Mouse (Mus musculus): ENCODE results near the gene Rchy1. TPM values are rescaled to one million over a fixed set of nuclear protein-coding genes. Genes with fewer than 3 reads are reported as not detected.

Rchy1 gene
- total RNA-seq (2021) = 10 to 100 TPM; 42.7 to 43.8 TPM

GRCm38 (mm10) chr5:91962639-91963440 lies at the start of gene Rchy1:
Gene Rchy1 (minus strand): TSS chr5:91963068.
- peak; percentile 95 for DNase-seq

GRCm38 (mm10) chr5:92011756-92012155 lies 48.9 kb upstream of the Rchy1 start:
- DNase-seq = no peak

GRCm38 (mm10) chr5:92009827-92010226 lies 47.0 kb upstream of the Rchy1 start:
- DNase-seq = no peak

- peak; percentile 37 for DNase-seq
Observed at GRCm38 (mm10) chr5:92003011-92003410, 40.1 kb upstream of the Rchy1 start.

DNA sequence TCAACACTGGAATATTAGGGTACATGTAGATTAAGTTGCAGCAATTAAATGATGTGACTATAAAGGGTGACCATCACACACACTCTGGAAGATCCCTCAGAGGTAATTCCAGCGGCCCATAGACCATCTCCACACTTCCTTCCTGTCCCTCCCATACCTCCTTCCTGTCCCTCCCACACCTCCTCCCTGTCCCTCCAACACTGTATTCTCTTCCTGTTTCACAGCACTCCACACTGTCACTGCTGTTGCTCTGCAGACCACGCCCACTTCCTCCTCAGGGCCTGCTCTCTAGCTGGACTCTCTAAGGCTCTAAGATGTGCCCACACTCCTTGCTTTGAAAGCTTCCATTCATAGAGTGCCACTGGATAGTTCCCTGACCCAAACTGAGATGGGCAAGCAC lies 37.9 kb upstream of the Rchy1 start:
- peak; percentile 6 for DNase-seq

DNA sequence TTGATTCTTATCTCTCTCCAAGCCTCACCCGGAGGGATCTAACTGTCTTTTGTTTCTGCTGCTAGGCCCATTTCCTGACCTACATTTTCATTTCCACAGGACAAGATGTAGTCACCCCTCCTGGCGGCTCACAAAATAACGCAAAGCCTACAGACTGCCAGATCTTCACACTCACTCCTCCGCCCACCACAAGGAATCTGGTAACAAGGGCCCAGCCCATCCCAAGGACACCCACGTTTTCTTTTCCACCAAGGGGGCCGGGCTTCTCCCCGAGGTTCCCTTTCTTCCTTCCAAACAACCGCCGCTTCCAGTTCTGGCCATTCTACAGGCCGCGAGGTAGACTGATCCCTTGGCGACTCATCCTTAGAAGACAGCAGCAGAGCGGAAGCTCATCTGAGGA lies 31.7 kb upstream of the Rchy1 start:
- peak; percentile 18 for DNase-seq

- DNase-seq = no peak
Observed at GRCm38 (mm10) chr5:91993061-91993460, 30.2 kb upstream of the Rchy1 start.

- DNase-seq = no peak
Observed at GRCm38 (mm10) chr5:91991191-91991937, 28.5 kb upstream of the Rchy1 start.

DNA sequence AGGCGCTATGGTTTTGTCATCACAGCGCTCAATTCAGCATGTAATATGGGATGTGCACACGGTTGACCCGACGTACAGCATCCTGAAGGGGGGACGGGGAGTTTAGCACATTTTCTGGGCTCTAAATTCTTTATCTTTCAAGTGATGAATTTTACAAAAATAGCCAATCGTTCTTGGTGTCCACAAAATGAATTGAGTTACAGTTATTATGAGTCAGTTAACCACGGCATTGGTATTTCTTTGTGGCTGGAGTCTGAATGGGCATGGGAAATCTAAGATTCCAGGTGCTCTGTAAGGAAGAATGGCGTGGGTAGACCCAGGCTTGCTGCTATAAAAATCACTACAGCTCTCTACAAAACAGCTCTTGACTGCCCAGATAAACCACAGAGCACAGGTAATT lies 26.4 kb upstream of the Rchy1 start:
- DNase-seq = no peak

DNA sequence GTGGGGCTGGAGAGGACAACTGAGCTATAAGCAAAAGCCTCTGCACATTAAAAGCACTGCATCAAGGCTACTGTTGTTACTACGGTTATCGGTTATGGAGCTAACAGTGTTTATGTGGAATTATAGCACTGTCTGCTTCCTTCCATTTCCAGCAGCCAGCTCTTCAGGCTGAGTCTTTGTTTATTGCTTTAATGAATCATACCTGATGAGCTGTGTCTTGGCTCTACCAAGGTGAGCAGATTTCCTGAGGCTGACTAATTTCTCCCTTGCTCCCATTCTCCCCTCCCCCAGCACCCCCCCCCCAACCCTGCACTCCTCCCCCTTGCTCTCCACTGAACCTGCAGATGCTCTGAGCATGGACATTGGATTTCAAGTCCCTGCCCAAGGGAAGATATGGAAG lies 24.9 kb upstream of the Rchy1 start:
- DNase-seq = no peak

DNA sequence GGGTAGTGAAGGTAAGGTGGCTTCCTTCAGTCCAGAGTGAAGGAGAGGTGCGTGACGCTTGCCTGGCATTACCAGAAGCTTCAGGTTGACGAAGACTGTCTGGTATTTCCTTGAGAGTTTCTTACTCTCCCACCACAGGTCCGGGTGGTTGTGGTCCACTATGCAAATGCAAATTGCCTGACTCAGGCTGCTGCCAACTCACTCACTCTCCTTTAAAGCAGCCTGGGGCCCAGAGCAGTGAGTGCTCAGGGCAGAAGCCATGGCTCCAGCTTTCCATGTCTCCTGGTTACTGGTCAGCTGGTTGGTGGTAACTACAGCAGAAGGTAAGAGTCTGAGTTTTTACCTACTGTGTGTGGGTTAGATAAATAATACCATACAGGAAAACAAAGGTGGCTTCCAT lies 24.4 kb upstream of the Rchy1 start, which contains the start of gene Odaph:
Gene Odaph, plus strand, starts transcription at position 240 of the 400 bp plus-strand sequence.
- no peak for DNase-seq

GRCm38 (mm10) chr5:91985721-91986120 lies 22.9 kb upstream of the Rchy1 start:
- no peak for DNase-seq

DNA sequence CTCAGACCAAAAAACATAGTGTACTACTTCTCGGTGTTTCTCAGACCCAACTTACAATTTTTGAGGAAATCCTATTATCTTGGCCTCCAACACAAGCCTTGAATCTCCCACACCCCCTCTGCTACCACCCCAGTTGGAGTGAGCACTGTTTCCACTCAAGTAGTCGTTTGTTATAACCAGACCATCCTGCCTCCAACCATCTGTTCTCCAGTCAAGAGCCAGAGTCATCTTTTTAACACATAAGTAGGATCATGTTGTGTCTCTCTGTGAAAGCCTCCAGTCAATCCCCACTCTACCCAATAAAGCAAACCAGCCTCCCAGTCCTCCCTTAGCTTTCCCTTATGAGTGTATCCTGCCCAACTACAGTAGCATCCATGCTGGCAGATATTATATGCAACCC lies 20.6 kb upstream of the Rchy1 start:
- DNase-seq = no peak

DNA sequence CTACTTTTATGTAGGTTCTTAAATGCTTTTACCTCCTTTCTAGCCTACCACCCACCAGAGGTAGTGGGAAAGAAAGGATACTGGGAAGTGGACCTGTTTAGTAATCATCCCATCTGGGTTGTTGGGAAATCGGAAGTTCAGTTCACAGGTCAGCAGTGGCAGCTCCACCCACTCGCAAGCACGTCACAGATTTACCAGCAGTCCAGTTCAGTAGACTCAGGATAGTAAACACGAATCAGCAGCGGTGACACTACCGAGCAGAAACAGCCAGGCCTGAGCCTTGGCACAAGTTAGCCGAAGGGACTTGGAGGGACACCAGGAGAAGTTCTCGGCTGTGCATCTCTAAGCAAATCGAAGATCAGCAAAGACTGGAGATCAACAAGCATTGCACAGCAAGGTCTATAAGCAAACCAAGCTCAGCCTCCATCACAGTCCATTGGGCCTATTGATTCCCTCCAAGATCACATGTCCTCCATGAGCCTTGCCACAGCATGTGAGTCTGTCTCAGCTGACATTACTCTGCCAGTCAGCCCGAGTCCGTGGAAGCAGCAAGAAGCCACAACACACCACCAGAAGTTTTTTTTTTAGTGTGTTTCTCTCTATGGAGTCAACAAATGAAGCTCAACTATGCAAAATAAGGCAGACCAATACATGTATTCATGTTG lies 18.4 kb upstream of the Rchy1 start:
- no peak for DNase-seq

- no peak for DNase-seq
Observed at GRCm38 (mm10) chr5:91977397-91977770, 14.5 kb upstream of the Rchy1 start.

DNA sequence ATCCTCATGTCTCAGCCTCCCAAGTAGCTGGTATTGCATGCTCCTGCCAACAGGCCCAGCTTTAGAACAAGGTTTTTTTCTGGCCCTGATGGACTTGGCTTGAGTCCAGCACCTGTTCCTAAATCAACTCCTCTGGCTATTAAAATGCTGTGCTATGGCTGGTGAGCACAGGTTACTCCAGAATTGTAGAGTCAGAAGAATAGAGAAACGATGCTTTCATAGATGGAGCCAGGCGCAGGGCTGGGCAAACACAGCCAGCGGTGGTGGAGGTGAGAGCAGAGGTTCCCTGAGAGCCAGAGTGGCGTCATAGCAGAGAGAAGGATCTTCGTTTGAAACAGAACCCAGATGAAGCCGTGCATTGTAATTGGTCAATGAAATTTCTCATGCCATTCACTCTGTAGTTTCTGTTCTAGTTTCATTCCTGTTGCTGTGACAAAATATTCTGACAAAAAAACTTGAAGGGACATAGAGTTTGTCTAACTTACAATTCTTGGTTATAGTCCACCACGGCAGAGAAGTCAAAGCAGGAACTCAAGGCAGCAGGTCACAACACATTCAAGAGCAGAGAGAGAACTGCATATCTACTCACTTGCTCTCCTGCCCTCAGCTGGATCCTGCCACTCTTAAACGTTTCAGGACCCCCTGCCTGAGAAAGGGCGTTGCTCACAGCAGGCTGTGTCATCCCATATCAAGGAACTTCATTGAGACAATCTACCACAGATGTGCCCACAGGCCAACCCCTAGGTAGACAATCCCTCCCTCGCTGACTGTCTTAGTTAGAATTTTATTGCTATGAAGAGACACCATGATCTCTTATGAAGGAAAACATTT lies 13.9 kb upstream of the Rchy1 start:
- no peak for DNase-seq

- DNase-seq = no peak
Observed at GRCm38 (mm10) chr5:91975758-91976157, 12.9 kb upstream of the Rchy1 start.

DNA sequence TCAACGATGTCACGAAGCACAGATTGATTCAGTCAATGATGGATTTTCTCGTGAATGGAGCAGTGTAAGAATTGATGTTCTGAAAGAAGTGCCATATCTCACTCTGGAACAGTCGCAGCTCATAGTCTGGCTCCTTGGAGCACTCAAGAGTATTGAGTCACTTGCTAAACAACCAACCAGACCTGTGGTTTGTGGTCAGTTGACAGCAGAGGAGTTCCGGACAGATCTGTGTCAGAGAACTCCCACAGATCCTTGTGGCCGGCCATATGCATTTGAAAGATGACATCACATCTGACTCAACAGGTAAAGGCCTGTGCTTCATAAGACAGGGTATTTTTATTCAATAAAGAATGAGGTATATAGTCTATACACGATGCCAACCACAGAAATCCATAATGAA lies 11.1 kb upstream of the Rchy1 start:
- no peak for DNase-seq

DNA sequence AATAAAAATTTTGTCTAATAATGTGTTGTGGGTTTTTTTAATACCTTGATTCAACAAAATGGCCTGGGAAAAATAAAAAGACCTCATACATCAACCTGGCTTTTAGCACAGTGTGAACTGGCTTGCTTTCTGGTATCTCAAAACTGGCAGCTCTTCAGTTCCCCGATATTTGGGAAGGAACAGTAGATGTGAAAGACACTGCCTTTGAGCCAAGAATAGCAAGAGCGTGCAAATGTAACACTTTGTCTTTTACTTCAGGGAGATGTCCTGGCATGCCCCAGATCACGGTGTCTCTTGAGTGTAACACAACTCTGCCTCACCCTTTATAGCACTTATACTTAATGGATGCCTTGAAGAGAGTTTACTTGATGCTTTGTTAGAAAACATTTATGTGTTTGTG lies 9.2 kb upstream of the Rchy1 start:
- DNase-seq = no peak

- no peak for DNase-seq
Observed at GRCm38 (mm10) chr5:91962259-91962638, 619 bp downstream of the Rchy1 start.

GRCm38 (mm10) chr5:91961370-91961769 lies 1.5 kb downstream of the Rchy1 start:
- no peak for DNase-seq

GRCm38 (mm10) chr5:91960606-91961254 lies 2.1 kb downstream of the Rchy1 start:
- peak; percentile 6 for DNase-seq

Data from heart, postnatal 4 days (tissue).